Mouse (Mus musculus) adrenal gland, adult (tissue): Measurements from ENCODE around the gene Pex7.
A peak's percentile ranks its signal among the peaks of the same experiment; 100 is the strongest.

Source experiments
- DNase-seq, 2 experiments: peaks; one replicate each; pipeline ENCODE4 v3.0.0; 2022 to 2023; ENCODE audit warnings: low spot score in 1 of 2; ENCODE audit not compliant: inconsistent age in 2 of 2

Pex7 gene

GRCm38 (mm10) chr10:19818723-19819355 is 88.7 kb downstream of the Pex7 start:
- no peak for DNase-seq

DNA sequence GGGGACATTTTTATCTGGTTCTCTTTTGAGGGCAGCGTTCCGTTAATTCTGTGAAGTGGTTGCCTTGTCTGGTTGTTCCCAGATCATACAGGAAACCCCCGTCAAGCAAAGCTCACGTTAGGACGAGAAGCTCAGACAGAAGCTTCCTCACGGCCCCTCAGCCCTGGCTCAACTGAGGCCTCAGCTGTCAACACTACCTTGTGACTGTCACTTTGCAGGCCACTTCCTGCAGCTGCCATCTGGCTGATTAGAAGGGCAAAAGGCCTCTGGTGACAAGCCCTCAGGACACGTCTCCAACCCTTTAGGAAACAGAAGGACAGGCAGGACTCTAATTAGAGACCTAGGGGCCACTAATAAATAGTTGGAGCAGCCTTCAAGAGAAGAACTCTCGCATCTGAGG is 92.1 kb downstream of the Pex7 start:
- DNase-seq: peak; percentile 12 to 28

GRCm38 (mm10) chr10:19811436-19812172 is 95.9 kb downstream of the Pex7 start:
- peak; percentile 21 to 61 for DNase-seq

- DNase-seq: no peak
Measured at GRCm38 (mm10) chr10:19804763-19805162, 102.7 kb downstream of the Pex7 start.
